ENCODE assay signal across 8 mouse cellular contexts in genomic region chr12:111907970-111908681, GRCm38 (mm10). TPM values are rescaled to one million over a fixed set of nuclear protein-coding genes. Genes with fewer than 3 reads are reported as not detected.
A peak's percentile ranks its signal among the peaks of the same experiment; 100 is the strongest.
DNase-seq lines count a peak whose midpoint lies in the region; TF ChIP-seq lines count a peak whose summit lies in the region.

Gene Ppp1r13b (minus strand): TSS chr12:111908110.

- peak; percentile 49; the same call in 1 of the 2 replicates for TF ChIP-seq POLR2A in cortical plate, adult 2 months (IDR thresholded peaks at IDR 0.05; ENCODE audit: extremely low read depth, insufficient read depth, low read length)

- peak within 1 kb of the TSS; percentile 26 for H3K27ac ChIP-seq in cortical plate, adult 2 months (ENCODE audit: insufficient read depth, low read length)
- H3K27ac ChIP-seq in left cerebral cortex, adult 2 months = peak within 1 kb of the TSS; percentile 94
- no peak within 1 kb of the TSS for H3K27ac ChIP-seq in macrophage

- no peaks in the 10 kb centered on the region for H3K36me3 ChIP-seq in macrophage (ENCODE audit: inconsistent target)

- TF ChIP-seq CTCF in cortical plate, adult 2 months (IDR thresholded peaks at IDR 0.05; ENCODE audit: extremely low read depth, insufficient read depth, low read length) = no peak
- TF ChIP-seq CTCF in left cerebral cortex, adult 2 months (IDR thresholded peaks at IDR 0.05) = no peak

- H3K4me1 ChIP-seq in cortical plate, adult 2 months (ENCODE audit: control insufficient read depth, insufficient read depth, low read length) = no peaks in the 10 kb centered on the region

- WGBS in macrophage (ENCODE audit: missing documents) = 2% methylated on average over 75 of the region's 80 CpGs

- intact Hi-C loops in left cerebral cortex, adult 2 months (cut with DNase I) = loop anchor here (2.0 kb wide), 1 partner anchor 29 kb away; no protein-coding TSS in a partner anchor

- H3K4me3 ChIP-seq in cortical plate, adult 2 months (ENCODE audit: insufficient read depth, low read length) = peak within 1 kb of the TSS; percentile 90
- H3K4me3 ChIP-seq in left cerebral cortex, adult 2 months = peak within 1 kb of the TSS; percentile 69
- H3K4me3 ChIP-seq in macrophage (ENCODE audit: inconsistent target) = peak within 1 kb of the TSS; percentile 55

- H3K79me2 ChIP-seq in macrophage (ENCODE audit: inconsistent target) = peaks cover 42% of the 10 kb centered on the region

- peak; percentile 84 for DNase-seq in adipocyte (ENCODE audit: low spot score)
- peak; percentile 87 for DNase-seq in gastrocnemius, postnatal 10 days
- DNase-seq in hindlimb bud, embryonic 11.5 days (ENCODE audit: extremely low spot score, low read depth, low spot score) = peak; percentile 39
- DNase-seq in left cerebral cortex, adult 2 months (ENCODE audit: extremely low spot score in 1 of 2, low spot score in 2 of 2) = peak; percentile 84 to 91
- peak; percentile 91 for DNase-seq in retina, postnatal 7 days (ENCODE audit: low read depth, low spot score)
- DNase-seq in urinary bladder, adult 18-20 months (ENCODE audit: low spot score in 2 of 2) = peak; percentile 85 to 86

RNA-seq across cellular contexts. Expression of gene Ppp1r13b, which starts in this region (rescaled TPM):
- 32.1 and 34.1 TPM in 2 replicates for polyA plus RNA-seq in cortical plate, adult 2 months (2012; rRNA removed)
- total RNA-seq in gastrocnemius, postnatal 10 days (2021) = 10 to 100 TPM in 1 of 2 experiments, 1 to 10 TPM in 1; 9.5 to 13.4 TPM
- 10 to 100 TPM; 59.4 to 61.0 TPM for total RNA-seq in left cerebral cortex, adult 2 months (2021)
- 10 to 100 TPM in 18 of 26 experiments, 1 to 10 TPM in 8; 3.5 to 31.3 (median 17.4) TPM for total RNA-seq in macrophage (2018; cell fraction: chromatin; rRNA removed)
- 10 to 100 TPM in 16 of 26 experiments, 1 to 10 TPM in 10; 2.9 to 20.1 (median 10.6) TPM for total RNA-seq in macrophage (2018; cell fraction: cytosol; rRNA removed)
- total RNA-seq in macrophage (2018; cell fraction: nucleus; rRNA removed) = 10 to 100 TPM in 19 of 26 experiments, 1 to 10 TPM in 7; 2.9 to 26.7 (median 13.9) TPM
- 8.2 to 13.1 TPM (median 11.1 TPM) in 3 replicates for polyA plus RNA-seq in macrophage (2018)

Comparison
In these comparisons a context has a peak if more than half of its experiments do, and no peak if none do; other contexts are left out.
1. RNA of gene Ppp1r13b (total RNA-seq): 59.4 to 61.0 TPM in left cerebral cortex, adult 2 months; 9.5 to 13.4 TPM in gastrocnemius, postnatal 10 days; every median in the first group is over 4 times any median in the second.
2. DNase-seq: peak in every context shown above with its lines; median percentile 91 in retina, postnatal 7 days; 88 in left cerebral cortex, adult 2 months; 87 in gastrocnemius, postnatal 10 days; 86 in urinary bladder, adult 18-20 months; 84 in adipocyte; 39 in hindlimb bud, embryonic 11.5 days.
3. Peak in every context shown above with its lines, with median percentiles within 50 percentile points of each other: H3K4me3 ChIP-seq.